Mouse (Mus musculus): Measurements from ENCODE around the gene Gps2.

The Gps2 gene

GRCm38 (mm10) chr11:69913554-69914371 lies at the start of gene Gps2:
TSS of gene Gps2 (plus strand) at chr11:69913888.
- DNase-seq: peak; percentile 92 to 95

- no peak for DNase-seq
Measured at GRCm38 (mm10) chr11:69864138-69864860, 49.4 kb upstream of the Gps2 start.

DNA sequence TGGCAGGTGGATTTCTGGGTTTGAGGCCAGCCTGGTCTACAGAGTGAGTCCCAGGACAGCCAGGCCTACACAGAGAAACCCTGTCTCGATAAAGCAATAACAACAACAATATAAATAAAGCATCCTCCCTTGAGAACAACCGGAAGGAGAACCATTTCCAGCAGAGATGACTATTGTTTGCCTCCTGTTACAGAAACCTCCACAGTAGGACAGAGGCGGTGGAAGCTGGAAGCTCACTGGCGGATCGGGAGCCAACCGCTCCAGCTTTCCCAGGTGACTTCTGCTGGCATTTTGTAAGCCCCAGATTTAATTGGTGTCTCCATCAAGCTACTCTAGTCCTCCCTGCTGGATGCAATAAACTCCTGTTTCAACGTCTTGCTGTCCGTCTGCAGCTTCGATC lies 48.1 kb upstream of the Gps2 start:
- no peak for DNase-seq

DNA sequence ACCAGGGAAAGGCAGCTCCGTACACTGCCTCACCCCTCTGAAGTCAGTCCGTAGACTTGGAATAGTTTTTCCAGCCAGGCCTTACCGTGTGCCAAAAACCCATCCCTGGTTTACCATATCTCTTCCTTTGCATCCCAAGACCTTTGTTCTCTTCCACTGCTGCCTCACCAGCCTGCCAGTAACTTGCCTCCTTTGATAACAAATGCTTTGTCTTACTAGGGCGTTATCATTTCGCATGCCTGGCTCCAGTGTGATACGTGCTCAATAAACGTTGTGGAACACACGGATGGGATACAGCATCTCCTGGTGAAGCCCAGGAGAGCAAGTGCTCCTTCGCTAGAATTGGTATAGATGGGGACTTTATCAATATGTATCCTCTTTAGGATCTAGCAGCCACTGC lies 46.4 kb upstream of the Gps2 start:
- no peak for DNase-seq

DNA sequence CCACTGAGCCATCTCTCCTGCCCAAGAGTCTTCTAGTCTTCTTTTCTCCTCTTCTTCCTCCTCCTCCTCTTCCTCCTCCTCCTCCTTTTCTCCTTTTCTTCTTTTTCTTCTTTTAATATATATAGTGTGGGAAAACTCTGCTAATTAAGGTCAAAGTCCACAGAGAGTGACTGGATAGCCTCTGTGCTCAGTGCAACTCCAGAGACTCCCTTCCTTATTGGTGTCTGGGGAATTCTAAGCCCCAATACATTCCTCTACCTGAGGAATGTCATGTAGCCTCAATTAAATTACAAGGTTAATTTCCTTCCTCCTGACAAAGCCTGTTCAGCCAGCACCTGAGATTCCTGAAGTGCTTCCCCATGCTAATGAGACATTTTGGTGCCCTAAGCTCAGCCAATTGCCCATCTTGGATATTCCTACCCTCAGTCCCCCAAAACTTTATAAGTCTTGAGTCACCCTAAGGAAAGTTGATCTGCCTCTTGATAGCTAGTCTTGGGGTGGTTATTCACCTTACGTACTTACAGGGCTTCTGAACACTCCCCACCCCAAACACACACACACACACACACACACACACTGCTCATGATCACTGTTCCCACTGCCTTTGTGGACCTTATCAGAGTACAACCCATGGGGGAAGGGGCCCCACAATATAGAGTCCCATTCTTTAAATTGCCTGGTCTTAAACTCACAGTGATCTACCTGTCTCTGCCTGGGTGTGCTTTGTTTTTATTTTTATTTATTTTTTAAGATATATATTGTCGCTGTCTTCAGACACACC lies 43.2 kb upstream of the Gps2 start:
- no peak for DNase-seq

- no peak for DNase-seq
Measured at GRCm38 (mm10) chr11:69871822-69872221, 41.9 kb upstream of the Gps2 start.

GRCm38 (mm10) chr11:69872451-69872850 lies 41.2 kb upstream of the Gps2 start:
- DNase-seq: no peak

- DNase-seq: no peak
Measured at GRCm38 (mm10) chr11:69876186-69876585, 37.5 kb upstream of the Gps2 start.

- peak; percentile 84 to 88 for DNase-seq
Measured at GRCm38 (mm10) chr11:69876867-69877266, 36.8 kb upstream of the Gps2 start.

DNA sequence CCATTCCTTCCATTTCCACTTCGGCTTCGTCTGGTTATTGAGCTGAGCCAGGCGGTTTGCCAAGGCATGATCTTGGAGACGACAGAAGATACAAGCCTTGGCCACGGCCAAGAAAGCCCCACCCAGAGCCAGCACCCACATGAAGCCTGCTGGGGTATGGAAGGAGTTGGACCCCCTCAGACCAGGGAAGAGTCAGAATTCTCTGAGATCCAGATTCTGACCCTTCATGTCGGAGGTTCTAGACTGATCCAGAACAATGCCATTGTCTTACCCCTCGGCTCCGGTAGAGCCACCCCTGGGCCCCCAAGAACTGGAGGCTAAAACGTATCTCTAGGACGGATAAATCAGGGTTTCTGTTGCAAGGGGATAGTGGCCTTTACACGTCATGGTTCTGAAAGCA lies 35.8 kb upstream of the Gps2 start, which contains the start of gene Tmem95:
TSS of gene Tmem95 (minus strand) at position 141 of the 400 bp plus-strand sequence.
- DNase-seq: no peak

DNA sequence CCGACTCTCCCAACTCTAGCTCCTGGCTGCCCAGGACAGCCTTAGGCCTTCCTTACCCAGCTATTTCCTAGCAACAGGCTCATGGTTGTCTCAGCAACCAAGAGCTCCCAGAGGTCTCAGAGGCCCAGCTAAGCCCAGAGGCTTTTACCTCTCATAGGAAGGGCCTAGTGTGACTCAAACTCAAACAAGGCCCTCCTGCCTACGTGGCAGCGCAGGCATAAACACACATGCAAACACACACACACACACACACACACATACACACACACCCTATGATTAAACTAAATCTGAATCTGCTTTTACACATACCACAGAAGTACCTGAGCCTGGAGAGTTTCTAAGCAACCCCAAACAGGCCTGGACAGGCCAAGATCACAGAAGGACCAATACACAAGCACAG lies 35.3 kb upstream of the Gps2 start:
- DNase-seq: no peak

DNA sequence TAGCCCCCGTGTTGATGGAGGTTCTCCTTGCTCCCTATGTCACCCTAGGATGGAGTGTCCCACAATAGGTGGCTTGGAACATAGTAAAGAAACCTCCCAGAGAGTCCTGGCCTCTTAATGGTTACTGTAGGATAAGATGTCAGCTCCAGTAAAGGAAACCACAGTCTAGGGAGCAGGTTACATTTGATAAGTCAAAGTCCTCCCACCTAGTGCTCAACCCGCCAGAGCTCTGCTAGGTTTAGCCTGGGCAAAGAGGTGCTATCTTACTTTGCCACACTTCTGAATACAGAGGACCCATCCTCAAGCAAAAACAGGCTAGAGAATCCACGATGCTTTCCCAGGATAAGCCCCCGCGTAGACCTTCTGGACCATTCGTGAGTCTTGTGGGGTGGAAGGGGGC lies 34.7 kb upstream of the Gps2 start:
- no peak for DNase-seq

GRCm38 (mm10) chr11:69879711-69880110 lies 34.0 kb upstream of the Gps2 start:
- DNase-seq: no peak

DNA sequence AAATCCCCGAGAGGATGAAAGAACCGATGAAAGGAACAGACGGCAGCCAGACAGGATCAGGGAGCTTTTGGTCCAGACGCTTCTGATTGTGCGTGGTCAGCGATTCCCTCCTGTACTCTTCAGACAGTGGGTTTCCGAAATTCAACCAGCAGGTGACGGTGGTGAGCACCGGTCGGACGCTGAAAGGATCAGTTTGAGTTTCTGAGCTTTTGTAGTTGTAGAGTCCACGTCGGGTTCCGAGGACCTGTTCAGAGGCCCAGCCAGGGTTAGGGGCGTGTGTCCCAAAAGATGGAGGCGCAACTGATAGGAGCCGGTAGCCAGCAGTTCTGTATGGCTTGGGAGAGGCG lies 33.2 kb upstream of the Gps2 start:
- DNase-seq: peak; percentile 64 to 67

- DNase-seq: peak; percentile 76 to 78
Measured at GRCm38 (mm10) chr11:69880853-69881603, 32.7 kb upstream of the Gps2 start, which contains the start of gene Kctd11. TSS of gene Kctd11 (minus strand) at chr11:69881406.

DNA sequence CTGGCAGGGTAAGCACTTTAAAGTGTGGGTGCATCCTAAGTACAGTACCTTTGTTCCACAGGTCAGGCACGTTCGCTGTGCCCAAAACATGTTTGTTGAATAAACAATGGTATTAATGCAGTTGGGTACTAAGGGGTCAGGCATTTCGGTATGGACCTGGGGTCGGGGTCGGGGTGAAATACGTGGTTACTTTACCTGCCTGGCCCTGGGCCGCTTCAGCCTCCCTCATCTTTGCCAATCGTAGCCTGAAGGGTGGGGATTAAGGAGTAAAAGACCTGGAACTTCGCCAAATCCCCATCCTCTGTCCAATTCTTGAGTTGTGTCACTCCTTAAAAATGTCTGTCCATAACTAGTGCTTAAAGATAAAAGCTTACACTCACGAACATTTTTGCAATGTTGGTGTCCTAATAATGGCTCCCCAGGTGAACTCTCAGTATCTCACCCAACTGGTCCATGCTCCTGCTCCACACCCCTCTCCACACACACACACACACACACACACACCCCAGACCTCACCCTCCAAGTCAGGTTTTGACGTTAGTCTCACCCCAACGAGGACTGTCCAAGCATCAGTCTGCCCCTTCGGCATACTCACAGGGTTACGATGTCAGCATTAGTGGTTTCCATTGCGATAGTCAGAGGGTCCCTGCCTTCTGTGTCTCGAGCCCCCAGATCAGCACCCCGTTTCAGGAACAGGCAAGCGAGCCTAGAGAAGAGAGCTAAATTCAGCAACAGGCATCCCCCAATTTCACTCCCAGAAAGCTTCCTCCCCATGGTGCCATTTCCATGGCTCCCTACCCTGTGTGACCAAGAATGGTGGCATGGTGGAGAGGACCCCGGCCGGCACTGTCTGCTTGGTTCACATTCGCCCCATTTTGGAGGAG lies 31.7 kb upstream of the Gps2 start:
- DNase-seq: no peak

DNA sequence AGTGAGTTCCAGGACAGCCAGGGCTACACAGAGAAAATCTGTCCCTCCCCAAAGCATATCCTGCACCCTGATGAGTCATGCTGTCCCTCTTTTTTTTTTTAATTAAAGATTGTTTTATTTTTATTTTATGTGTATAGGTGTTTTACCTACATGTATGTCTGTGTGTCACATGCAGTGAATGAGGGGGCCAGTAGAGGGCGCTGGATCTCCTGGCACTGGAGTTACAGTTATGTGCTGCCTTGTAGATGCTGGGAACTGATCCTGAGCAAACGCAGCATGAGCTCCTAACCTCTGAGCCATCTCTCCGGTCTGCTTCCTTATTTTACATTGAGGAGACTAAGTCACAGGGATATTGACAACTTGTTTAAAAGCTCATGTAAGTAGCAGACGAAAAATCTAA lies 30.6 kb upstream of the Gps2 start:
- DNase-seq: peak; percentile 30 to 51

DNA sequence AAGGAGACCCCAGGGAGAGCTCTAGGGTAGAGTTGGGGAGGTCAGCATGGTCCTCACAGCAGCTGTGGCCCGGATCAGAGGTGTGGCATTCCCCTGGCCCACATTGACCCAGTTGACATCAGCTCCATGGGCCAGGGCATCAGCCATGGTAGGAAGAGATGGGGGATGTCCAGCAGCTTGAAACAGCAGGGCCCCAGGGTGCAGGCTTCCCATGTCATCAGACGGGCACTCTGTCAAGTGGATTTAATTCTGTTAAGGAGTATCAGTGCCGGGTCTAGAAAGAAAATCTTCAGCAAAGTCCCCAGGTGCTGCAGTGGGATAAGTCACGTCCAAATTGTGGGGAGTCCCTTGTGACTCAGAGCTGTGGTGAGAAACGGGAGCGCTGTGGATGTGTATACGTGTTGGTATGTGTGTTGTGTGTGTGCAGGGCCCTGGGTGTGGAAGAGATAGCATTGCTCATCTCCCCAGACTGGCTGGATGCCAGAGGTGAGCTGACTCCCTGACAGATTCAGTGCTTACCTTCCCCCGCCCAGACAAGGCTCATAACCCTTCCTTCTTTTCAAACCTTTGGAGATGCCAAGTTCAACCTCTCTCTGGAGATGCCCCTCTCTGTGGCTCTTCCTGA lies 30.0 kb upstream of the Gps2 start:
- no peak for DNase-seq

DNA sequence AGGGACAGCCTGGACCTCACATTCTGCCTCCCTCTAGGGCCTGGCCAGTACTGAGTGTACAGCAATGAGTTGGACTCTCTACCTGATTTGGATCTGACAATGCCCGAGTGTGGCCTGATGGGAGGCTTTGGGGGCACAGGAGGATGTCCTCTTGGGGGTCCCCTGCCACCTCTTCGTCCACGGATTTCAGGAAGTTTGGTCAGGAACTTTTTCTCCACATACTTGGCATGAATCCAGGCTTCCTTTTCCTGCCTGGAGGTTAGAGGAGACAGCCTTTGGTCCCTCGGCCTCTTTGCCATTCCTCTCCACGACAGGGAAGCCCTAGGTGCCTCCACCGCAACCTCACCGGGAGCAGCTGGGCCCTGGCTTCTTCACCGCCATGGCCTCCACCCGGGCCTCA lies 29.4 kb upstream of the Gps2 start:
- DNase-seq: no peak

GRCm38 (mm10) chr11:69884663-69885062 lies 29.0 kb upstream of the Gps2 start:
- DNase-seq: no peak
